Comparison of ENCODE assay signal across 33 mouse cellular contexts in genomic region chr8:8862767-8863166, GRCm38 (mm10).
"Had no signal": no experiment of that assay in that cellular context is flagged by ENCODE, and none has a peak within 500 bp of the region (broad histone marks: within the 10 kb centered on the region; RNA-seq: fewer than 3 reads in every experiment).

No protein-coding gene starts in this region.

- H3K9ac ChIP-seq: limb, embryonic 12.5 days; limb, embryonic 13.5 days; limb, embryonic 15.5 days; liver, embryonic 12.5 days; liver, embryonic 13.5 days; liver, embryonic 14.5 days; liver, embryonic 15.5 days; liver, postnatal 0 days; lung, embryonic 14.5 days; lung, embryonic 15.5 days; midbrain, embryonic 12.5 days; midbrain, embryonic 13.5 days; midbrain, embryonic 15.5 days; neural tube, embryonic 12.5 days; neural tube, embryonic 13.5 days had no signal

- H3K27ac ChIP-seq: limb, embryonic 10.5 days; limb, embryonic 12.5 days; limb, embryonic 13.5 days; limb, embryonic 15.5 days; liver, embryonic 12.5 days; liver, embryonic 13.5 days; liver, embryonic 14.5 days; liver, embryonic 15.5 days; lung, embryonic 15.5 days; macrophage; midbrain, embryonic 10.5 days; midbrain, embryonic 12.5 days; midbrain, embryonic 13.5 days; midbrain, embryonic 15.5 days; neural tube, embryonic 12.5 days; neural tube, embryonic 13.5 days had no signal

- H3K27me3 ChIP-seq: limb, embryonic 12.5 days; limb, embryonic 13.5 days; limb, embryonic 15.5 days; liver, embryonic 12.5 days; liver, embryonic 13.5 days; liver, embryonic 15.5 days; lung, embryonic 15.5 days; megakaryocyte, embryonic 14.5 days; neural tube, embryonic 12.5 days; neural tube, embryonic 13.5 days had no signal

- ATAC-seq: liver, embryonic 12.5 days; liver, postnatal 0 days; lung, postnatal 0 days; midbrain, embryonic 13.5 days; midbrain, embryonic 15.5 days; midbrain, embryonic 16.5 days had no signal

- H3K9me3 ChIP-seq: limb, embryonic 10.5 days; limb, embryonic 12.5 days; limb, embryonic 13.5 days; limb, embryonic 15.5 days; liver, embryonic 12.5 days; liver, embryonic 13.5 days; liver, embryonic 15.5 days; lung, embryonic 15.5 days; megakaryocyte, embryonic 14.5 days; midbrain, embryonic 10.5 days; midbrain, embryonic 12.5 days; midbrain, embryonic 13.5 days; midbrain, embryonic 15.5 days; neural tube, embryonic 12.5 days; neural tube, embryonic 13.5 days had no signal

- H3K4me3 ChIP-seq: limb, embryonic 10.5 days; limb, embryonic 12.5 days; limb, embryonic 13.5 days; limb, embryonic 15.5 days; liver, embryonic 12.5 days; liver, embryonic 13.5 days; liver, embryonic 15.5 days; lung, embryonic 15.5 days; megakaryocyte, embryonic 14.5 days; midbrain, embryonic 10.5 days; midbrain, embryonic 12.5 days; midbrain, embryonic 13.5 days; midbrain, embryonic 15.5 days; myocyte; neural tube, embryonic 12.5 days; neural tube, embryonic 13.5 days had no signal

- DNase-seq: left cerebral cortex, postnatal 4 days; liver; liver, embryonic 13.5 days; liver, postnatal 0 days; lung, adult 18-20 months; lung, adult 2 months; lung, embryonic 14.5 days; lung, postnatal 10 days; lung, postnatal 14 days; lung, postnatal 36 days; lung, postnatal 4 days; midbrain, embryonic 14.5 days had no signal

- H3K4me2 ChIP-seq: limb, embryonic 12.5 days; limb, embryonic 13.5 days; limb, embryonic 15.5 days; liver, embryonic 11.5 days; liver, embryonic 12.5 days; liver, embryonic 13.5 days; liver, embryonic 15.5 days; lung, embryonic 14.5 days; lung, embryonic 15.5 days; midbrain, embryonic 11.5 days; midbrain, embryonic 12.5 days; midbrain, embryonic 13.5 days; midbrain, embryonic 15.5 days; neural tube, embryonic 12.5 days; neural tube, embryonic 13.5 days had no signal

- H3K36me3 ChIP-seq: limb, embryonic 10.5 days; limb, embryonic 12.5 days; limb, embryonic 13.5 days; limb, embryonic 15.5 days; liver, embryonic 12.5 days; liver, embryonic 13.5 days; liver, embryonic 15.5 days; lung, embryonic 15.5 days; midbrain, embryonic 10.5 days; midbrain, embryonic 12.5 days; midbrain, embryonic 13.5 days; midbrain, embryonic 15.5 days; neural tube, embryonic 12.5 days; neural tube, embryonic 13.5 days had no signal

- H3K4me1 ChIP-seq: liver, embryonic 12.5 days; liver, embryonic 13.5 days; liver, embryonic 15.5 days; megakaryocyte, embryonic 14.5 days; midbrain, embryonic 12.5 days; midbrain, embryonic 13.5 days; midbrain, embryonic 15.5 days; neural tube, embryonic 13.5 days had no signal
